Mouse (Mus musculus): Measurements from ENCODE around the gene 1110059E24Rik.
"Not testable (repeated sequence)": the region's sequence is repeated elsewhere in the genome, so short reads cannot be mapped to it uniquely, and the experiment has no call there.

Gene 1110059E24Rik

DNA sequence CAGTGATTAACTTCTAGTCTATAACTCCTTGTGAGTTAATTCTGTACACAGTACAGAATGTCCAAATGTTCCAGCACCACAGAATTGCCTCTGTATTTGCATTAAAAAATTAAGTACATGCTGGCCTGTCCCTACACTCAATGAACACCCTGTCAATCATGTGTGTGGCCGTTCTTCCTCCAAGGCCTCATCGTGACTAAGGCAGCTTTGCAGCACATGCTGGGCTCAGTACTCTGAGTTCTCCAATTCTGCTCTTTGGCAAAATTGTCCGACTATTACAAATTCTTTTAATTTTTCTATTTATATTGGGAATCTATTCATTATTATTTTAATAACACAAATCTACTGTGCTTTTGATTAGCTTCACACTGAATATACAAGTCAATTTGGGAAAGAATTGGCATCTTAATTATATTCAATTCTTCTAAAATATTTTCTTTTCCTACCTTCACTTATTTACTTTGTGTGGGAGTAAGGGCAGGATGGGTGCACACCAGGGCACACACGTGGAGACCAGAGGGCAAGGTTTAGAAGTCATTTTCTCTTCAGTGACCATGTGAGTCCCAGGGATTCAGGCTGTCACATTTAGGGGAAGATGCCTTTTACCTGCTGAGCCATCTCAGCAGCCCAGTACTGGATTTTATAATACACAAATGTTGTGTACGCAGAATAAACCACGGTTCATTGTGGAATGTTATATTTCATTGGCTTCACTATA lies 26.3 kb downstream of the 1110059E24Rik start:
- DNase-seq (ENCODE audit: low spot score), result no peak

DNA sequence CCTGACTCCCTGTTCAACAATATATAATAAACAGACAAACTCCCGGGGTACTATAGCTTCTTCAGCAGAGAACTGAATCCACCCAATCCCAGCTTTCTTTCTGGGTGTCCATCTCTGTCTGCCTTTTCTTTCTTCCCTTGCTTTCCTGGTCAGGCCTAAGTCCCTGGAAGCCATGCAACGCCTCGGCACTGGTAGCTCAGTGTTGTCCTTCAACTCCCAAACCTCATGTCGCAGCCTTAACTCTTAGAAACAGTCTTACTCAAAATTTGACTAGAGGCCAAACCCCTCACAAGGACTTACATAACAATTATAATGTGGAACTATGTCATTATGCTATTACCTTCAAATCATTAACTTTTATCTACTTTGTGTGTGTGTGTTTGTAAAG lies 28.6 kb downstream of the 1110059E24Rik start:
- no peak for DNase-seq (ENCODE audit: low spot score)

DNA sequence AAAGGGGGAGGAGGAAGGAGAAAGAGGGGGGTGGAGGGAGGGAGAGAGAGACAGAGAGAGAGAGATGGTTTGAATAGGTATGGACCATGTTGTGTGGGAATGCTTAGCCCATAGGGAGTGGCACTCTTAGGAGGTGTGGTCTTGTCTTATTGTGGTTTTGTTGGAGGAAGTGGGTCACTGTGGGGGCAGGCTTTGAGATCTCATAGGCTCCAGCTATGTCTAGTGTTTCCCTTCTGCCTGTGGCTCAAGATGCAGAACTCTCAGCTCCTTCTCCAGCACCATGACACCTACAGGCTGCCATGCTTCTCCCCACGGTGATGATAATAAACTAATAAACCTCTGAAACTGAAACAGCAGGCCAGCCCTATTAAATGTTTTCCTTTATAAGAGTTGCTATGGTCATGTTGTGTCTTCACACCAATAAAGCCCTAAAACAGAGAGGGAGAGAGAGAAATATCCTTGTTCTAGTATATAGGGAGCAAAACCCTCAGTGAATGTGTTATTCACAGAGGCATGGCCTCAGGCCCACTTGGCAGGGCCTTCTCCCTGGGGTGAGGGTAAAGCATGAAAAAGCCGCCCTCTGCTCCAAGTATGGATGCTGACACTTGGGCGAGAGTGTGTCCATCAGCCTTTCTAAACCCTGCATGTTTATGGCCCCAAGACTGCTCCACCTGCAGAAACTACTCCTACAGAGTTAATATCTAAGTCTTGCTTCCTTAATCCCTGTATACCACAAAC lies 29.2 kb downstream of the 1110059E24Rik start:
- no peak for DNase-seq (ENCODE audit: low spot score)

DNA sequence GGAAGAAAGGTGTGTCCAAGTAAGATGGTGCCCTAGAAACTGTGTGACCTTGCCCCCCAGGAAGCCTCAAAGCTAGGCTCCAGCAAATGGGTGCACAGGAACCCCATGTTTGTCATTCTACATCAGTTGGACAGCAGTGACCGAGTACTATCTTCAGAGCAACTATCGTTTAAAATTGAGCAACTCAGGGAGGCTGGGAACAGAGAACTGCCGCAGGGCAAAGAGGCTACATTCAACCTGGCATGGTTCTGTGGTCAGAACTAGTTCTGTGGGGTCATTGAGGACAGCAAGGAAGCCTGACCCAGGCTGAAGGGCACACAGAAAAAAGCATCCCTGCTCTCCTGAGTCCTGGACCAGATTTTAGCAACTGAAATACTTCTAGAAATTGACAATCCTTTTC lies 37.0 kb downstream of the 1110059E24Rik start:
- no peak for DNase-seq (ENCODE audit: low spot score)

DNA sequence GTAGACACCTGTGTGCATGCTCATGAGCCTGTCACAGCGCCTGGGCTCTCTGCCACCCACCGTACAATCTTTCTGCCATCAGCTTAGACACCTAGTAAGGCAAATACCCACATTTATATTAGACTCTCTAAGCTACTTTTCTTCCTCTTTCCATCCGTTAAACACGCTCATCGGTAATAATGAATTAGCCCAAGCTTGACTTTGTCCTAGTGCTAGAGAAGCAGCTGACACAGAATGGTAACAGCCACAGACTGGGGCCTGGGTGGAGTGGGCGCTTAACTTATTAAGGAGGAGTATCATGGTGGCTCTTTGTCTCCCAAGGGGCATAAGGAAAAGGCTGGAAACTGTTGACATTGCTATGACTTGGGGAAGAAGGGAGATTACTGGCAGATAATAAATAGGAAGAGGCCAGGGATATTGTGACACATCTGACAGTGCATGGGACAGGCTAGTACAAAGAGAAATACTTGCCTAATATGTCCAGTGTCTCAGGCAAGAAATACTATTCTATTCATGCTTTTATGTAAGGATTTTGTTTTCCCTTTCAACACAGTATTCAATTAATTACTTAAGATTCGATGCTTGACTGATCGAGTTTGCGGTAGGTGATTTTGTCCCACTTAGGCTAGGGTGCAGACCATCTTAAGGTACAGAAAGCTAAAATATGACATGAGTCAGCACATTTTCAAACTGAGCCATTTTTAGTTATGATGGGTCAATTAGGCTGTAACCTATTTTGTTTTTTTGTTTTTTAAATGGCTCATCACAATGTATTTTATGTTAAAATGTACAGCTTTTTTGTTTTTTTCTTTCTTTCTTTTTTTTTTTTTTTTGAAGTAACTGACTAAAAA lies 40.8 kb downstream of the 1110059E24Rik start:
- DNase-seq (ENCODE audit: low spot score), result no peak

DNA sequence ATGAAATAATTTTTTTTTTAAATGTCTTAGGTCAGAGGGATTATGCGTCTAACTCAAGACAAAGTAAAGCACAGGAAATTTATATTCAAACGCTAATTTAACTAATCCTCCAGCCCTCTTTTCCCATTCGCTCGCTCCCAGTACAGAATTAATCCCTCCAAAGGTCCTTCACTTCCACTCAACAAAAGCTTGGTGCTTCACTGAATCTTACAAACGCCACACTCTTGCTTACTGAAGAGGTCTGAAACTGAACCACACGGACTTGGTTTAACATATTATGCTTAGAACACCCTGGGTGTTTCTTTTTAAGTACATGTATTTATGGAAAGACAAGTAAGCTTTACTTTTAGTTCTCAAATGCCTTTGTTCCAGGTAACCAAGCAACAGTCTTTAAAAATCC lies 41.5 kb downstream of the 1110059E24Rik start:
- DNase-seq (ENCODE audit: low spot score), result no peak

DNA sequence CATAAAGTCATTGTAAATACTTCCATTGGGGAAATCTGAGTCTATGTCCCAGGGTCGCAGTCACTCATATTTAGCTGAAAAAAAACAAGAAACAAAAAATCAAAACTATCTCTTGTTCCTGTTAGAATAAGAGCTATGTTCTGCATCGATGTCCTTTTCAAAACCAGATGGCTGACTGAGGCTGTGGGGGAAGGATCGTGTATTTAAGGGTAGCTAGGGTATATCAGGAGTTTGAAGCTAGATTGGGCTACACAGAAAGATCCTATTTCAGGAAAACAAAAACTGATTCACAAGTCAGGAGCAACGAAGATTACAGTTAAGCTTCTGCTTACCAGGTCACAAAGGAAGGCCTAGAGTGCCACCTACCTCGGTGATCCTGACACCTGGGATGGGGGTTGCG lies 42.5 kb downstream of the 1110059E24Rik start:
- DNase-seq (ENCODE audit: low spot score), result no peak

DNA sequence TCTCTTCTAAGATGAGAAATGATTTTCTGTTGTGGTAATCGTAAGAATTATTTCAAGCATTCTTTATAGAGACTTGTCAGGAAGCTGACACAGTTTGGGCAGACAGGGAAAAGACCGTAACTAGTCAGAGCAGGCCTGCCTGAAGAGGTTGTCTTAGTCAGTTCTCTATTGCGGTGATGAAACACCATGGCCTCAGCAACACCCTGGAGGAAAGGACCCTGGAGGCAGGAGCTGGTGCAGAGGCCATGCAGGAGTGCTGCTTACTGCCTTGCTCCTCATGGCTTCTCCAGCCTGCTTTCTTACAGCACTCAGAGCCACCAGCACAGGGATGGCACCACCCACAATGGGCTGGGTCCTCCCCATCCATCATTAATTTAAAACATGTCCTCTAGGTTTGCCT lies 47.5 kb downstream of the 1110059E24Rik start:
- DNase-seq (ENCODE audit: low spot score), result no peak

DNA sequence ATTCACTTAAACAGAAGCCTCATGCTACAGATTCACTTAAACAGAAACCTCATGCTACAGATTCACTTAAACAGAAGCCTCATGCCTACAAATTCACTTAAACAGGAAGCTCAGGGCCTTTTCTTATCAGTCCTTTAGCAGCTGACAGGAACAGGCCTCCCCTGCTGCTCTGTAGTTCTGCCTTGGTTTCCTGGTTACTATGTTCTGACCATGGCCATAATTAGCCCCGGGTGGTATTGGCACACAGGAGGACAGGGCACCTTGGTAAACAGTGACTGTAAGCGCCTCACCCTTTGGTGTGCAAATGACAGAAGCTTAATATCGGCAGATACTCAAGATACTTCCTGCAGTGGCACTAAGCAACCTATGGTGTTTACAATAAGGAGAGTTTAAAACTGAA lies 48.9 kb downstream of the 1110059E24Rik start:
- DNase-seq (ENCODE audit: low spot score), result no peak

DNA sequence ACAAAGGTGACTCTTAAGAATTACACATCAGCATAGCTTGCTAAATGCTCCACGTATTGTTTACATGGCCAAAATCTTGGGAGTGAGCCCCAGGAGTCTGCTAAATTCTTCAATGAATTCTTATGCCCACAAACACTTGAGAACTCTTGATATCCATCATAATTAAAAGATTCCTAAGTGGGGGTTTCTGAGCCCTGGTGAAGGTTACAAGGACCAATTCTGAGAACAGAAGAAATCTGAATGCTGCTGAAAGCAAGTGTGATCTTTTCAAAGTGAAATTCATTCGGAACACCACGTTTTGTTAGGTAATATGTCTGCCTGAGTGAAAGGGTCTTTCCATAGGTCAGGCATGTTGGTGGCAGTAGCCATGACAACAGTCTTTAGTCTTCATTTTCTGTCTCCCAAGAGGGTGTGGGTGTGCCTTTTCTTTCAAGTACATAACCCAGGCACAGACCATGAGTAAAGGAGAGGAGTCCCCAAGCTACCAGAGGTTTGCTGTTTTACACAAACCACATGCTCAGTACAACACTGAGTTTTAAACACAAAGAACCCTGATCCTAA lies 51.2 kb downstream of the 1110059E24Rik start:
- DNase-seq (ENCODE audit: low spot score), result no peak

DNA sequence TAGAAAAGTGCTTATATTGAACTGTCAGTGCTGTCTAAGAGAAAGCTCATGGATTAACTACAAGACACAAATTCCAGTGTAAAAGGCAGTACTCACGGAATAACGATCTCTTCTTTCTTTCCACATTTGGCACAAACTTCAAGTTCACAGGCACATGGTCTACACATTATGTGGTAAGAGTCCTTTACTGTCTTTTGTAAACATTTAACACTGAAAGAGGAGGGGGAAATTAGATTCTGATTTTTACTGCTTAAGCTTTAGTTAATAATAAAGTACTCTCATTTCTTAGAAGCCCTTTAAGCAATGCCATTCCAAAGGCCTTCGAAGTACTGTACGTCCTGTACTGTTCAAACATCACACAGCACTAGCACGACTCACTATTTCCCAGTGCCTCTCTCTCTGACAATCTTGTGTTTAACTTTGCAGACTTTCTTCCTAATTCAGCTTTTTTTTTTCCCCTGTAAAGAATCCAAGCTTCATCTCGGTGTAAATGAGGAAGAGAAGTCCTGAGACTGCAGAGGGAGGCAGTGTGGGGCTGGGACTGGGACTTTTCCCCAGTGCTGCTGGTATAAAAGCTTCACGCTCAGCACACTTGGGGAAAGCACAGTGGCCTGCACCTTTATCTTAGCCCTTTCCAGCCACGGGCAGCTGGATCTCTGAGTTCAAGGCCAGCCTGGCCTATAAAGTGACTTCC lies 54.0 kb downstream of the 1110059E24Rik start:
- no peak for DNase-seq (ENCODE audit: low spot score)

DNA sequence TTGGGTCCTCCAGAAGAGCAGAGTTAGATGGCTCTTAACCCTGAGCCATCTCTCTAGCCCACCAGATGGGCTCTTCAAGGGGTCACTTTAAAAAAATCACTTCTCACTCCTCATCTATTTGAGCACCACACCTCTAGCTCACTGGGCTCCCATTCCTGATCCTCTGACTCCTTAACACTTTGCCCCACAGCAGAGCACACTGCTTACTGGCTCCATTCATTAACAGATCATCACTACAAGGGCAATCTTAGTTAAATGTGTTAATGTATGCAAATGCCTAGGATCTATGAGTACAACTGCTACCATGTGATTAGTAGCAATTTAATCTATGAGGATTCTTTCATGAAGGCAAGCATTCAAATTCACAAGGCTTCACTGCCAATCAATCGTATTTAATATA lies 58.1 kb downstream of the 1110059E24Rik start:
- DNase-seq (ENCODE audit: low spot score), result no peak

DNA sequence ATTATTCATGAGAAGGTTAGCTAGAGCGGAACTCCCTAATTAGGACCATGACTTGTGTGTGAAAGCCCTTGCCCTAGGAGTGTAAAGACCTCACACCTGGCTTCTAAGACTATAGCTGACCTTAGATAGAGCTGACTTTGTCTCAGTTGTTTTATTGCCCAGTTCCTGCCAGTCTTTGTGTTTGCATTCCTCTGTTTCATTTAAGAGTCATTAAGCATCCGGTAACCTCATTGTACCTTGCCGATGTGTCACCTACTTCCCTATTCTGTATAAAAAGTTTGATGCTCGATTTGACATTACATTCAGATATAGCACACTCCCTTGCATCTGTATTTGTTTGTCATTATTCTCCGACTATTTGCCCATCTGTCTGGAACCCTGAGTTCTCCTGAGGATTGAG lies 60.6 kb downstream of the 1110059E24Rik start:
- DNase-seq (ENCODE audit: low spot score), result not testable (repeated sequence)

DNA sequence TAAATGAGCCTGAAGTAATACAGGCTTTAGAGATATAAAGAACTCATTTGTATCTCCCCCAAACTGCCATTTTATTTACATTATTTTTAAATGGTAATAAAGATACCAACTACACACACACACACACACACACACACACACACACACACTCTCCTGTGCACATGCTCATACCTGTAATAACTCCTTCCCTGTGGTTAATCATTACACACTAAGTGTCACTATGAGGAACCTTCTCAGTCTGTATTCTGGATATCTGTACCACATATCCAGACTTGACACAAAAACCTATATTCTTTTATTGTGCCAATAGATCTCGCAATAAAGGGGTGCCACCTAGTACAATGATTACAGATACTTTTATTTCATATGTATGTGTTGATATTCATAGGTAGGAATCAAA lies 62.9 kb downstream of the 1110059E24Rik start:
- no peak for DNase-seq (ENCODE audit: low spot score)

DNA sequence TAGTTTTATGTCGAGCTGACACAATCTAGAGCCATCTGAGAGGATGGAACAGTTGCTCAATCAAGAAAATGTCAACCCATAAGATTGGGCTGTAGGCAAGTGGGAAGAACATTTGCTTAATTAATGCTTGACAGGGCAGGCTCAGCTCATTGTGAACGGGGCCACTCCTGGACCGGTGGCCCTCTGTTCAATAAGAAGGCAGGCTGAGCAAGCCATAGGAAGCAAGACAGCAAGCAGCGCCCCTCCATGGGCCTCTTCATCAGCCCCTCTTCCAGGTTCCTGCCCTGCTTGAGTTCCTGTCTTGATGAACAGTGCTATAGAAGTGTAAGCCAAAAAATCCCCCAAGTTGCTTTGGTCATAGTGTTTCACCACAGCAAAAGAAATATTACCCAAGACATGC lies 65.2 kb downstream of the 1110059E24Rik start:
- DNase-seq (ENCODE audit: low spot score), result no peak

DNA sequence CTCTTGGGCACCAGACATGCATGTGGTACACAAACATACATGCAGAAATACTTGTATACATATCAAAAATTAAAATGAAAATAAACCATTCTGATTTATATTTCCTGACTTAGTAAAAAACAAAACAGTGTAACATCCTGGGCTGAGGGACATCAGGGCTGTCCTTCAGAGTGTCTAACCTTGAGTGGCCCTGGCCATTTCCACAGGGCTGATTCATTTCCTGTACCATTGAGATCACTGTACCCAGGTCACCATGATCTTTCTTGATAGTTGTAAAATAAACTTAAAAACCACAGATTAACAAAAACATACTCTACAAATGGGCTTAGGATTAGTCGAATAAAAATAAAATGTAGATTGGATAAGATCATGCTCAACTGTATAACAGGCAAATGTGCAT lies 66.2 kb downstream of the 1110059E24Rik start:
- no peak for DNase-seq (ENCODE audit: low spot score)

DNA sequence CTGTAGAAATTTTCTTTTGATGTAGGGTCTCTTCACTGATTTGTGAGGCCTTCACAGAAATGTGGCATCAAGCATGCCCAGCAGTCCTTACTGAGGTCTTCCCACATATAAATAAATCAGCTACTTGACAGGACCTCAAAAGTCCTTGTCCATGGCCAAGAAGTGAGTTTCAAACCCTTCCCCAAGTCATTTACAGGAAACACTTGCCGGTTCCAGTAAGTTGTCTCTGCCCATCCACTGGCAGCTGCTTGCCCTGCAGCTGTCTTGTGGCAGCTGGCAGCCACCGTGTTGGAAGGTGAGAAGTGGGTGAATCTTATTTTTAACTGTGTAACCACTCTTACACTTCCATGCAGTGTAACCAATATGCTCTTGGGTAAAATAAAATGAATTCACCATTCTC lies 66.9 kb downstream of the 1110059E24Rik start:
- DNase-seq (ENCODE audit: low spot score), result no peak

DNA sequence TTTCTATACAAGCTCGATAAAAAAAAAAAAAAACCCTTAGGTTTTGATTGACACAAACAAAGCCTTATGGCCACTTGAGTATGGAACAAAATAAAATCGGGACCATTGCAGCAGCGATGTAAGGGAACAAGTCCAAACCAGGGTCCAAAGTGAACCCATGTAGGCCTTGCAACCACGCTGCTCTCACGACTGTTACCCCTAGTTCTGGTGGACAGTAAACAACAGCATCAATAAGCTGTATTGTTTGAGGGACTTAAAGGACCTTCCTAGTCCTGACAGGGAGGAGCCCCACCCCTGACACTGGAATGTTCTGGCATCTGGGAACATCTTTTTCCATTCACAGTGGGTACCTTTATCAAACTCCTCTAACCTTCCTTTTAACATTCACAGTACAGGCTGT lies 68.8 kb downstream of the 1110059E24Rik start:
- no peak for DNase-seq (ENCODE audit: low spot score)

DNA sequence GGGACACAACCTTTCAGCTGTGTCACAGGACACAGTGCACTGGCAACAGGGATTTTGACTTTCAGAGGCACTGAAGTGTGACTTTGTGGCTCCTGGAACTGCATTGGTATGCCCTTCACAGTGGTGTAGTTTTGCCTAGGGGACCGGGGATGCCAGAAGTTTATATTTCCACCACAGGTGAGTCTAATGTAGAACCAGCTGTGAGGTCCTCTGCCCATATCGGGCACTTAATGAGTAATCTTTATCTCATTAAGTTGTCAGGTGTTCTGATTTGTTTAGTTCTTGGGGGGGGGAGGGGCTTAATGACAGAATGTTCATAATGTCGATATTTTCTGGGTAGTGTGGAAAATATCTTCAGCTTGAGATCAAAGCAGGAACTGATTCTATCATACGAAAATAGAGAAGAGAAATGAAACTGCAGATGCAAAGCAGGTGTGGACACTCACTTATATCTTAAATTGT lies 69.2 kb downstream of the 1110059E24Rik start:
- DNase-seq (ENCODE audit: low spot score), result no peak

DNA sequence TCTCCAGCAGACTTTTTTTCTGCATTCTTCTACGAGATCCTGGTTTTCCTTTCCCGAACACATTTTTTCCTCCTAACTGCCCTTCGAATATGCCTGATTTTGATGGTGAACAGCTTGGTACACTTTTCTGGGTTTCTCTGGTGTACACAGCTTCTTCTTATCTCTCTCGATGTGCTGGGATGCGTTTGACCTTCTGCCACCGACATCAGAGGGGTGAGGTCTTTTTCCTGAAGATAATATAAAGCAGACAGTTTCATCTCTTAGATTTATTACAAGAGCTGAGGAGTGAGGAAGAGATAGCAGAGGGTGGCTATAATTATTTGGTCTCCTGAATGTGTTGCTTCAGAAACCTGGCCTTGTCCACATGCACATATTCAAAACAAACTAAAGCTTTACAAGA lies 71.4 kb downstream of the 1110059E24Rik start:
- DNase-seq (ENCODE audit: low spot score), result no peak

DNA sequence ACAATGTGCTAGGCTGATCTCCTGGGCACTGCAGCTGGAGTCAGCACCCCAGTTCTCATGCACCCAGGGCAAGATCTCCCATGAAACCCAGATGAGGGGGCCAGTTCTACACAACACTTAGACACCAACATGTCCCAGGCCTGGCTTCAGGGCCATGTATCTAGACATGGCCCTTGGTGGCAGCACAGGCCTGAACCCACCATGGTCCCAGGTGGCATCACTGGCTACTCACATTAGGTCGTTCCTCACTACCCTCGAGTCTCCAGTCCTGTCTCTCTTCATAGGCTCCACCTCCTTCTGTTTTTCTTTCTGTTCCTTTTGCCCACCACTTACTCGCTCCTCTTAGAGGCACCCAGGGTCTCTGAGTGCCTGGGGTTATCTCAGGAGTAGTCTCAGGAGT lies 72.9 kb downstream of the 1110059E24Rik start:
- DNase-seq (ENCODE audit: low spot score), result no peak

DNA sequence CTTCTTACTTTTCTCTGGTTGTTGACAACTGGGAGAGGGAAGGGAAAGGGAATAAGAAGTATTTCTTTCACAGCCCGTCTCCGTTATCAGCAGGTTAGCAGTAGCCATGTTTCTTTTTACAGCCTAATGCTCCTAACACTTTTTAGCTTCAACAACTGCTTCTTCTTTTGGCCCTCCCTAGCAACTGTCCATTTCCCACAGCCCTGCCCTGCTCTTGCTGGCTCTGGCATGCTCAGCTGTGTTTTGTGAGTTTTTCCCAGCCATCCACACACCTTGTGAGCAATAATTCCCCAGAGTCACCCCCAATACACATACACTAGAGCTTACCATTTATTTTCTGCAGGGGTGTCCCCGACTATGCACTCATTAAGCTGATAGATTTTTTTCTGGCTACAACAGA lies 75.3 kb downstream of the 1110059E24Rik start:
- no peak for DNase-seq (ENCODE audit: low spot score)
